Mouse (Mus musculus) regulatory T cell (primary cell): Measurements from ENCODE around the gene Foxa2.

Experiments used
- in situ Hi-C: fragments of 300-600 bp; cut with MboI, MseI; formaldehyde crosslinking; loops from one replicate; pipeline ENCODE4 v1.15.1; 2025; ENCODE audit warnings: high pct_unique_total_duplicates

The Foxa2 gene

GRCm38 (mm10) chr2:148004554-148005521 is 41.9 kb downstream of the Foxa2 start:
- in situ Hi-C loops: loop anchor here (25.0 kb wide), 1 partner anchor 1018 kb away; no protein-coding TSS in a partner anchor

- in situ Hi-C loops: loop anchor here (25.0 kb wide), 1 partner anchor 1016 kb away; no protein-coding TSS in a partner anchor
These were observed 43.3 kb downstream of the Foxa2 start for GRCm38 (mm10) chr2:148003511-148003910.

- in situ Hi-C loops: no loop called here
These were observed 48.4 kb downstream of the Foxa2 start for GRCm38 (mm10) chr2:147998206-147998966.

GRCm38 (mm10) chr2:147996781-147997180 is 50.0 kb downstream of the Foxa2 start:
- in situ Hi-C loops: no loop called here

- in situ Hi-C loops: no loop called here
These were observed 52.9 kb downstream of the Foxa2 start for GRCm38 (mm10) chr2:147993821-147994220.

GRCm38 (mm10) chr2:147992935-147993679 is 53.7 kb downstream of the Foxa2 start:
- in situ Hi-C loops: no loop called here
